Mouse (Mus musculus): ENCODE data around the gene 4930438A08Rik.

Gene 4930438A08Rik

GRCm38 (mm10) chr11:58323570-58324340 lies 49.2 kb downstream of the 4930438A08Rik start:
- no peak for DNase-seq (ENCODE audit: low spot score in 2 of 2)

GRCm38 (mm10) chr11:58324614-58325229 lies 50.1 kb downstream of the 4930438A08Rik start:
- DNase-seq (ENCODE audit: low spot score in 2 of 2): no peak

GRCm38 (mm10) chr11:58326781-58327180 lies 52.2 kb downstream of the 4930438A08Rik start:
- DNase-seq (ENCODE audit: low spot score in 2 of 2): no peak

GRCm38 (mm10) chr11:58329906-58330275 lies 55.3 kb downstream of the 4930438A08Rik start:
- no peak for DNase-seq (ENCODE audit: low spot score in 2 of 2)

GRCm38 (mm10) chr11:58330276-58331148 lies 55.9 kb downstream of the 4930438A08Rik start, which contains the start of the genes Zfp672 and Sh3bp5l:
Zfp672 (minus strand) TSS chr11:58330339.
Sh3bp5l (plus strand) TSS chr11:58330724.
- DNase-seq (ENCODE audit: low spot score in 2 of 2): peak; percentile 80 to 81

GRCm38 (mm10) chr11:58331149-58331495 lies 56.5 kb downstream of the 4930438A08Rik start:
- DNase-seq (ENCODE audit: low spot score in 2 of 2): no peak

GRCm38 (mm10) chr11:58331546-58331945 lies 56.9 kb downstream of the 4930438A08Rik start:
- DNase-seq (ENCODE audit: low spot score in 2 of 2): no peak

- DNase-seq (ENCODE audit: low spot score in 2 of 2): no peak
Measured at GRCm38 (mm10) chr11:58334746-58335145, 60.1 kb downstream of the 4930438A08Rik start.
